Comparison of ENCODE assay signal across 12 mouse cellular contexts in genomic region chr2:179972406-179972805, GRCm38 (mm10).
"Had no signal": no experiment of that assay in that cellular context is flagged by ENCODE, and none has a peak within 500 bp of the region (broad histone marks: within the 10 kb centered on the region; RNA-seq: fewer than 3 reads in every experiment).

No protein-coding gene starts in this region.

- H3K9me3 ChIP-seq: limb, embryonic 13.5 days; liver, embryonic 13.5 days; midbrain, embryonic 13.5 days; neural tube, embryonic 15.5 days had no signal

- H3K36me3 ChIP-seq: limb, embryonic 13.5 days; liver, embryonic 13.5 days; midbrain, embryonic 13.5 days; neural tube, embryonic 15.5 days had no signal

- H3K4me3 ChIP-seq: limb, embryonic 13.5 days; liver, embryonic 13.5 days; midbrain, embryonic 13.5 days; myocyte; neural tube, embryonic 15.5 days had no signal

- H3K27ac ChIP-seq: limb, embryonic 13.5 days; liver, embryonic 13.5 days; midbrain, embryonic 13.5 days; neural tube, embryonic 15.5 days had no signal

- DNase-seq: kidney, postnatal 14 days; left cerebral cortex, postnatal 4 days; liver, embryonic 13.5 days; lung, adult 18-20 months; right cerebral cortex, adult 18-20 months; right cerebral cortex, postnatal 25 days; thymus, adult 18-20 months; thymus, postnatal 14 days had no signal

- H3K9ac ChIP-seq: limb, embryonic 13.5 days had no signal

- H3K4me2 ChIP-seq: liver, embryonic 13.5 days had no signal

- ATAC-seq: midbrain, embryonic 13.5 days had no signal

- H3K27me3 ChIP-seq: limb, embryonic 13.5 days; liver, embryonic 13.5 days; midbrain, embryonic 13.5 days; neural tube, embryonic 15.5 days had no signal
